Mouse (Mus musculus): ENCODE measurements around the gene Arhgap32.
A peak's percentile ranks its signal among the peaks of the same experiment; 100 is the strongest.

Gene Arhgap32

GRCm38 (mm10) chr9:32257365-32257764 lies 141.4 kb downstream of the Arhgap32 start:
- no peak for DNase-seq (ENCODE audit: low spot score)

GRCm38 (mm10) chr9:32257882-32258281 lies 141.9 kb downstream of the Arhgap32 start:
- DNase-seq (ENCODE audit: low spot score), result no peak

GRCm38 (mm10) chr9:32271896-32272444 lies 156.0 kb downstream of the Arhgap32 start:
- DNase-seq (ENCODE audit: low spot score), result peak; percentile 33

- no peak for DNase-seq (ENCODE audit: low spot score)
Measured at GRCm38 (mm10) chr9:32278052-32278451, 162.1 kb downstream of the Arhgap32 start.

- no peak for DNase-seq (ENCODE audit: low spot score)
Measured at GRCm38 (mm10) chr9:32279789-32280188, 163.9 kb downstream of the Arhgap32 start.

- no peak for DNase-seq (ENCODE audit: low spot score)
Measured at GRCm38 (mm10) chr9:32280456-32280855, 164.5 kb downstream of the Arhgap32 start.

- no peak for DNase-seq (ENCODE audit: low spot score)
Measured at GRCm38 (mm10) chr9:32283591-32283990, 167.7 kb downstream of the Arhgap32 start.

- no peak for DNase-seq (ENCODE audit: low spot score)
Measured at GRCm38 (mm10) chr9:32291618-32292017, 175.7 kb downstream of the Arhgap32 start.

GRCm38 (mm10) chr9:32292686-32293085 lies 176.8 kb downstream of the Arhgap32 start:
- DNase-seq (ENCODE audit: low spot score), result no peak

GRCm38 (mm10) chr9:32295061-32295800 lies 179.3 kb downstream of the Arhgap32 start:
- DNase-seq (ENCODE audit: low spot score), result no peak

- DNase-seq (ENCODE audit: low spot score), result no peak
Measured at GRCm38 (mm10) chr9:32302501-32303150, 186.7 kb downstream of the Arhgap32 start.

GRCm38 (mm10) chr9:32311786-32312185 lies 195.8 kb downstream of the Arhgap32 start:
- DNase-seq (ENCODE audit: low spot score), result no peak

GRCm38 (mm10) chr9:32312208-32312607 lies 196.3 kb downstream of the Arhgap32 start:
- no peak for DNase-seq (ENCODE audit: low spot score)

- no peak for DNase-seq (ENCODE audit: low spot score)
Measured at GRCm38 (mm10) chr9:32314071-32314470, 198.1 kb downstream of the Arhgap32 start.

GRCm38 (mm10) chr9:32315999-32316398 lies 200.1 kb downstream of the Arhgap32 start:
- no peak for DNase-seq (ENCODE audit: low spot score)

All from ovary, postnatal 36 days (tissue).